Mouse (Mus musculus) heart, postnatal 0 days (tissue): Measurements from ENCODE around the gene Znrf4. TPM values are rescaled to one million over a fixed set of nuclear protein-coding genes. Genes with fewer than 3 reads are reported as not detected.

Source experiments
- ATAC-seq: fragments of 200-750 bp; cut with Nextera tagmentation; 2 replicates; pipeline ENCODE4 v1.8.0; 2017; ENCODE audit warnings: low read depth, moderate number of reproducible peaks, moderate library complexity; ENCODE audit not compliant: insufficient read depth
- DNase-seq: peaks from one replicate; pipeline ENCODE4 v3.0.0-alpha.2; 2016; ENCODE audit warnings: low spot score
- H3K27ac ChIP-seq: fragments of 300-500 bp; sonication (generic); 2 replicates; pipeline ENCODE4 v1.5.1; 2014; ENCODE audit warnings: low read depth, mild to moderate bottlenecking
- H3K27me3 ChIP-seq: fragments of 300-500 bp; sonication (generic); 2 replicates; pipeline ENCODE4 v1.6.1; 2014; ENCODE audit warnings: low read length, mixed read lengths; ENCODE audit not compliant: control insufficient read depth, insufficient read depth
- H3K36me3 ChIP-seq: fragments of 300-500 bp; sonication (generic); replicated peaks from 2 replicates; pipeline ENCODE4 v1.6.1; 2014; ENCODE audit warnings: low read length, mixed read lengths; ENCODE audit not compliant: control insufficient read depth, insufficient read depth
- H3K4me1 ChIP-seq: fragments of 300-500 bp; sonication (generic); 2 replicates; pipeline ENCODE4 v1.6.1; 2014; ENCODE audit warnings: antibody characterized with exemption; ENCODE audit not compliant: control insufficient read depth, insufficient read depth
- H3K4me2 ChIP-seq: fragments of 300-500 bp; sonication (generic); 2 replicates; pipeline ENCODE4 v1.6.1; 2014; ENCODE audit warnings: low read depth, mild to moderate bottlenecking, low read length, moderate library complexity
- H3K4me3 ChIP-seq: fragments of 300-500 bp; sonication (generic); 2 replicates; pipeline ENCODE4 v1.5.1; 2014; ENCODE audit warnings: low read depth, low read length
- H3K9ac ChIP-seq: fragments of 300-500 bp; sonication (generic); replicated peaks from 2 replicates; pipeline ENCODE4 v1.6.1; 2014; ENCODE audit warnings: low read depth, low read length, mixed read lengths
- H3K9me3 ChIP-seq: fragments of 300-500 bp; sonication (generic); replicated peaks from 2 replicates; pipeline ENCODE4 v1.6.1; 2016; ENCODE audit warnings: low read length; ENCODE audit not compliant: control insufficient read depth
- CTCF ChIP-seq: IDR thresholded peaks from 2 replicates; pipeline ENCODE4 v1.5.1; 2016; ENCODE audit warnings: antibody characterized with exemption, control low read depth, low read depth
- EP300 ChIP-seq: IDR thresholded peaks from 2 replicates; pipeline ENCODE4 v1.6.1; 2016; ENCODE audit warnings: antibody characterized with exemption, low read depth
- WGBS: fragments of 180-500 bp; shearing (Covaris S2); extraction: QIAGEN DNeasy Blood & Tissue Kit; methylation state at CpG from one replicate; pipeline ENCODE4 v1.1.7; 2014; 5-methylcytosine and 5-hydroxymethylcytosine counted together
- polyA plus RNA-seq: library from polyadenylated mRNA; unstranded; fragments of >200 nt; fragmentation: Nextera tagmentation; extraction: Ambion mirVana; gene quantifications from 2 replicates; pipeline ENCODE4 v1.2.1, GENCODE M21; 2015
- total RNA-seq: library from RNA; depleted of rRNA; stranded (reverse); fragments of >200 nt; gene quantifications from 2 replicates; pipeline ENCODE4 v1.2.3, GENCODE M21; 2014; ENCODE audit warnings: low replicate concordance; rRNA removed

Znrf4 gene
- total RNA-seq (not detected in 2 replicates), polyA plus RNA-seq (not detected in 2 replicates)

DNA sequence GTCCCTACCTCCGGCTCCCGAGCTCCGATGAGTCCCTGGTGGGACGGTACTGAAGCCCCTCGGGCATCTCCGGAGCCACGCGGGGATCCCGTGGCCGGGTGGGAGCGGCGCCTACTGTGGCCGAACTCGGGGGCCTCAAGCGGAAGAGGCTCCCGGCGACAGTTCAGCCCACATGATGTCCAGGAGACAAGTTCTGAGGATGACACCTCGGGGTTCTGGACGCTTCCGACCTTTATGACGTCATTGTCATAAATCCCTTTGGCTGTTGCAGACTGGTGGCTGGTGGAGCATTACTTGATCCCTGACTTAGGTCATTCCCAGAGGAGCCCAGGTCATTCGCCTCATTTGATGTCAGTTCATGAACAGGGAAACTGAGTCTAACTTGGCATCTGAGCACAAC lies at the start of gene Znrf4:
Gene Znrf4 (minus strand): TSS at position 122 of the 400 bp plus-strand sequence.
- peaks cover 68% of the 10 kb centered on the region for H3K27me3 ChIP-seq
- no peaks in the 10 kb centered on the region for H3K9me3 ChIP-seq
- peak within 1 kb of the TSS; percentile 17 for H3K4me3 ChIP-seq
- peak within 1 kb of the TSS; percentile 32; the same call in 1 of the 2 replicates for H3K4me2 ChIP-seq
- H3K27ac ChIP-seq: no peak within 1 kb of the TSS
- H3K4me1 ChIP-seq: no peaks in the 10 kb centered on the region
- TF ChIP-seq EP300 (no peak), CTCF (no peak)
- no peaks in the 10 kb centered on the region for H3K36me3 ChIP-seq
- WGBS: 52% methylated on average over 22 of the region's 22 CpGs
- ATAC-seq: no peak
- no peak for DNase-seq
- H3K9ac ChIP-seq: no peak within 1 kb of the TSS

DNA sequence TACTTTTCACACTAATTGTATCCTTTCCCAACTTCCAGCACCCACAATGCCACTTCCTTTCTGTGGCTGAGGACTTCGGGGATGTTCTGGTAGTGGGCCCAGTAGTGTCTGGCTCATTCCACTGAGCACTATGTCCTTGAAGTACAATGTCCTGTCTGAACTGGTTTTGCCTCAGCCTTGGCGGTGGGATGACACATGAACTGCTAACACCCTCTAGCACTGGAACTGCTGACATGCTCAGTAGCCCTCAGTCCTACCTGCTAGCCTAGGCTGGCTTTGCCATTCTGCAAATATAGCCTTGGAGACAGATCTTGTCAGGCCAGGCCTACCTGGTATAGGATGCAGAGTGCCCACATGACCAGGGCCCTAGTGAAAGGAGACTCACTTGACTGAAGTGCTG lies 49.6 kb upstream of the Znrf4 start:
- Histone ChIP-seq H3K27ac (no peak overlapping the region), H3K4me1 (no peaks in the 10 kb centered on the region), H3K4me3 (no peak overlapping the region), H3K27me3 (no peaks in the 10 kb centered on the region), H3K4me2 (no peak overlapping the region), H3K9me3 (no peaks in the 10 kb centered on the region), H3K36me3 (peaks cover 60% of the 10 kb centered on the region), H3K9ac (no peak overlapping the region)
- DNase-seq: no peak
- no peak for ATAC-seq
- no peak for TF ChIP-seq CTCF
- TF ChIP-seq EP300: no peak
- WGBS: 89% methylated on average over 2 of the region's 2 CpGs

DNA sequence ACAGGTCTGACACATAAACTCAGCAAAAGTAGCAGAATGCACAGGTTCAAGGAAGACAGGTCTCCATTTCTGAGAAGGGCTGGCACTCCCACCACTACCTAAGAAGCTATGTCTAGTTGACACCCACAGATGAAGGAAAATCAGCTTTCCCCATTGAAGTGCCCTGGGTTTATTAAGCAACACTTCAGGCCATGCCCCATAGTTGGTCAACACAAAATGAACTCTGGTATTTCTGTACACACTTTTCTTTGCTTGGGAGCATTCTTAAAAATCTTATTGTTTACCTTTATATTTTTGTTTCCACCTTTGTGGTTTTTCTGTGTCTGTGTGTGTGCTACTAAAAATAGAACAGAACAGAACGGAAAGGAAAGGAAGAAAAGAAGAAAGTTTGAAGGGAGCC lies 47.9 kb upstream of the Znrf4 start:
- Histone ChIP-seq H3K27me3 (no peaks in the 10 kb centered on the region), H3K27ac (no peak overlapping the region), H3K4me1 (no peaks in the 10 kb centered on the region), H3K4me3 (no peak overlapping the region), H3K36me3 (peaks cover 43% of the 10 kb centered on the region), H3K4me2 (no peak overlapping the region), H3K9ac (no peak overlapping the region), H3K9me3 (no peaks in the 10 kb centered on the region)
- DNase-seq (no peak), ATAC-seq (no peak)
- TF ChIP-seq EP300 (no peak), CTCF (no peak)
- WGBS: 47% methylated on average over 1 of the region's 1 CpGs

DNA sequence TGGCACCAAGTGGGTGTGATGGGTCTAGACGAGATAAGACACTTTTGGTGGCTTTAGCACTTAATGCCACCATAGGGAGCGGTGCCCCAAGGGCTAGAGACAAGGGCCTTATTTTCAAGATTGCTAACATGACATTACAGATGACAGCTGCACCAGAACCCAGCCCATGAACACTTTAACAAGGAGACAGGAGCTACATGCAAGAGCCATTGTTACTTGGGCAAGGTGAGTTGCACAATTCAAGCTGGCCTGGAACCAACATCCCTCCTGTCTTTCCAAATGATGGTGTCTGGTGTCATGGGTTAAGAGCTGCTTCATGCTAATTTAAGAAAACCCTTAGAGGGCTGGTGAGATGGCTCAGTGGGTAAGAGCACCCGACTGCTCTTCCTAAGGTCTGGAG lies 47.2 kb upstream of the Znrf4 start:
- Histone ChIP-seq H3K9ac (no peak overlapping the region), H3K9me3 (no peaks in the 10 kb centered on the region), H3K4me1 (no peaks in the 10 kb centered on the region), H3K27me3 (no peaks in the 10 kb centered on the region), H3K36me3 (peaks cover 35% of the 10 kb centered on the region), H3K27ac (no peak overlapping the region), H3K4me2 (no peak overlapping the region), H3K4me3 (no peak overlapping the region)
- DNase-seq: no peak
- no peak for TF ChIP-seq CTCF
- TF ChIP-seq EP300: no peak
- WGBS: 58% methylated on average over 3 of the region's 3 CpGs
- ATAC-seq: no peak

DNA sequence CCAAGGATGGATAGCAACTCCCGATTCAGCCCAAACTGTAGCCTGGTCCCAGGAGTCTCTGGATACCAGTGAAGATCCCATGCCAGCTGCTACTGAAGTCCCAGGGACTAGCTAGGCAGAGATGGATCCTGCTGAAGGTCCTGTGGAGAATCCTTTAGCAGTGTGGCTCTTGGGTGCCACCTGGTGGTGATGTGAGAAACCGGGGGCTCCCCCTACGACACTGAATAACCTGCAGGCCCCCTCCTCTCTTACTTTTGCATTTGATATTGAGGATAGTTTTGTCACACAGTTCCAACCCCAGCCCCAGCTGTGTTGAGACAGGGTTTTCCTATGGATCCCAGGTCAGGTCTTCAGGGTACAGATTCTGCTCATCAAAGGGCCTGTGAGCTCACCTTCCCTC lies 46.2 kb upstream of the Znrf4 start:
- TF ChIP-seq EP300 (no peak), CTCF (peak; percentile 74)
- ATAC-seq: peak; percentile 58; the same call in 1 of the 2 replicates
- peak; percentile 42 for DNase-seq

DNA sequence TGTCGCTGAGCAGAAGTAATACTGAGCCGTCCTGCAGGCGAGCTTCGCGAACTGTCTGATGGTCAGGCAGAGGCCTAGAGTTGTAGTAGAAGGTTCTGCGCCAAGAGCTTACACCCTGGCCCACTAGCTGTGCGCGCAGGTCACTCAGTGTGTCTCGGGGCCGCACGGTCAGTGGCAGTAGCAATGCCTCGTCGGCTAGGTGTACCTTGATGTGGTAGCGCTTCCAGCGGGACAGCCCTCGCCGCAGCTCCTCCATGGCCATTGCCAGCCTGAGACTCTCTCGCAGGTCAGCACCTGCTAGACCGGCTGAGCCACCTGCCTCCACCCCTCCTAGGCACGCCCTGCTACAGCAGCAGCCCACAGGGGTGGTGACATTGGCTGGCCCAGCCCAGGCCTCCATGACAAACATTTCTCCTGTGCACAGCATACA lies 41.9 kb upstream of the Znrf4 start, which contains the start of gene Gm20219:
Gene Gm20219 (minus strand): TSS at position 266 of the 430 bp plus-strand sequence.
- Histone ChIP-seq H3K36me3 (no peaks in the 10 kb centered on the region), H3K27ac (no peak within 1 kb of the TSS), H3K4me1 (no peaks in the 10 kb centered on the region), H3K4me2 (no peak within 1 kb of the TSS), H3K4me3 (no peak within 1 kb of the TSS), H3K9me3 (no peaks in the 10 kb centered on the region), H3K9ac (no peak within 1 kb of the TSS), H3K27me3 (no peaks in the 10 kb centered on the region)
- DNase-seq (no peak), ATAC-seq (no peak)
- 70% methylated on average over 20 of the region's 20 CpGs for WGBS
- TF ChIP-seq CTCF (no peak), EP300 (no peak)

More for the DNA sequence above, 46.2 kb upstream of the Znrf4 start:
- H3K36me3 ChIP-seq: peaks cover 26% of the 10 kb centered on the region
- 19% methylated on average over 3 of the region's 3 CpGs for WGBS
- H3K9me3 ChIP-seq: no peaks in the 10 kb centered on the region
- no peak overlapping the region for H3K4me3 ChIP-seq
- no peak overlapping the region for H3K4me2 ChIP-seq
- H3K9ac ChIP-seq: no peak overlapping the region
- H3K27me3 ChIP-seq: no peaks in the 10 kb centered on the region
- no peaks in the 10 kb centered on the region for H3K4me1 ChIP-seq
- no peak overlapping the region for H3K27ac ChIP-seq
